Mouse (Mus musculus): ENCODE results near the gene Olfr1230. TPM values are rescaled to one million over a fixed set of nuclear protein-coding genes. Genes with fewer than 3 reads are reported as not detected.

Olfr1230 gene
- polyA plus RNA-seq (2014; fragmentation: Illumina TruSeq; extraction: RNeasy Lipid Tissue Mini Kit (QIAGEN cat#74804); ENCODE audit: low read depth, low replicate concordance): not detected

DNA sequence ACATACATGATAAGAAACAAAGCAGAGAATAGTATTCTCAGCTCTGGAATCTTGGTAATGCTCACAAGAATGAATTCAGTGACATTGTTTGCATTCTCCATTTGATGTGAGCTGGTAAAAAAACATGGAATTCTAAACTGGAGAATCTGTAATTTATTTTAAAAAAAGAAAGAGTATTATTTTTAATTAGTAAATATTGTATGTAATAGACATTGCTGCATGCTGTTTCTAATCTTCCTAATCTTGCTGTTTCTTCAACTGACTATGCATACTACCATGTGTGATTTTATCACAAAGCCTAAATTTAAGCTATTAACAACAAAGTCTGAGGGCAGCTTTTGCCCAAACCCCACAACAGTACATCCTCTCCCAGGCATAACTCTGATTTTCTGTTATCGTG is at the start of gene Olfr1230:
Gene Olfr1230 (minus strand): TSS at position 101 of the 400 bp plus-strand sequence.

DNA sequence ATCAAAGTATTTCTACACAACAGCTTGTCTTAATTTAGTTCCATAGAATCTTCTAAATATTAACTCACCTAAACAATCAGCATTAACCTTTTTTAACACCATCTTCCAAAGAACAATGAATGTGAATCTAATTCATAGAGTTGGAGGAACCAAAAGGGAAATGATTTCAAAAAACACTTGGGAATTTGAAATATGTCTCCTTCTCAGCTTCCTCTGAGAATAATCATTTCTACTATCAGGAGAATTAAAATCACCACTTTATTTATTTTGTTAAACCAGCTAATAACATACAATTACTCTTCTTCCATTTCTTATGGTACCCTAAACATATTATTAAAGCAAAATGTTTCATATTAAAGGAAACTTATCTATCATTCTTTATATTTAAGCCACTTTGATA is 45.2 kb upstream of the Olfr1230 start, which contains the start of gene Olfr1233:
Gene Olfr1233 (minus strand): TSS at position 101 of the 400 bp plus-strand sequence.

GRCm38 (mm10) chr2:89329575-89329974 is 32.5 kb upstream of the Olfr1230 start, which contains the start of gene Olfr1232:
Olfr1232 (minus strand) TSS chr2:89329675.

DNA sequence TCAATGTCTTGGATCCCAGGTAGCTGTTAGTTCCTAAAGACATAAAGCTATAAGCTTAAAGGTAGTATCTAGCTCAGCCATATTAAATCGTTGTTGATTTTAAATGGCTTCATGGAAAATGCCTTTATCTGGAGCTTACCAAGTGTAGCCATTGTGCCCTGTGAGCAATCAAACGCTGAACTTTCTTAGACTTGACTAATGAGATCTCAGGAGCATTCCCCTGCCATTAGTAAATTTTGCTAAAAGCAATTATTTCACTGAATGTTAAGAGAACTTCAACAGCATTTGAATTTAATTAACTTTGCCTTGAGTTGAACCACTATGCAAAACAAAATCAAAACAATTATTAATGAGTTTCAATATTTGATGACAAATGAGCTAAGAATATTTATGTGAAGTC is 9.9 kb upstream of the Olfr1230 start, which contains the start of gene Olfr1231:
Gene Olfr1231 (minus strand): TSS at position 101 of the 400 bp plus-strand sequence.

DNA sequence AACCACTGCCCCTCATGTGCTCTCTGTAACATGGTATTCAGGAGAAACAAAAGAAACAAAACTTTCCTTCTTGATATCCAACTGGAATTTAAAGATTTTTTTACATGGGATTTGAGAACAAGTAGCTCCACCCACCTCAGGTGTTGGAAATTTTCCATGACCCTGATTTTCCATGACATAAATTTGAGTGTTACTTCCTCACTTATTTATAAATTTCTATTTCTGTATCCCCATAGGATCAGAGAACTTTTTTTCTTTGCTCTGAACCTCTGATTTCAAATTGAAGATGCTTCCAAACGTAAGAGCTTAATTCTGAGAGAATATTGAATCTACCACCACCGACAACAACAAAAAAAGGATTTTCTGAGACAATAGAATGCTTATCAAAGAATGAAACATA is 9.2 kb downstream of the Olfr1230 start, which contains the start of gene Olfr1229:
Gene Olfr1229 (minus strand): TSS at position 101 of the 400 bp plus-strand sequence.

GRCm38 (mm10) chr2:89253962-89254361 is 43.1 kb downstream of the Olfr1230 start, which contains the start of gene Olfr1228:
Olfr1228 (minus strand) TSS chr2:89254062.

Other genes with a start within 250 kb of the Olfr1230 start
- not detected for gene Olfr1218, start 236.1 kb downstream of the Olfr1230 start, polyA plus RNA-seq (2014; fragmentation: Illumina TruSeq; extraction: RNeasy Lipid Tissue Mini Kit (QIAGEN cat#74804); ENCODE audit: low read depth, low replicate concordance)
- gene Olfr1219, start 213.8 kb downstream of the Olfr1230 start, polyA plus RNA-seq (2014; fragmentation: Illumina TruSeq; extraction: RNeasy Lipid Tissue Mini Kit (QIAGEN cat#74804); ENCODE audit: low read depth, low replicate concordance): not detected
- not detected for gene Olfr1220, start 190.4 kb downstream of the Olfr1230 start, polyA plus RNA-seq (2014; fragmentation: Illumina TruSeq; extraction: RNeasy Lipid Tissue Mini Kit (QIAGEN cat#74804); ENCODE audit: low read depth, low replicate concordance)
- gene Olfr1221, start 180.0 kb downstream of the Olfr1230 start, polyA plus RNA-seq (2014; fragmentation: Illumina TruSeq; extraction: RNeasy Lipid Tissue Mini Kit (QIAGEN cat#74804); ENCODE audit: low read depth, low replicate concordance): not detected
- not detected for gene Olfr1222, start 164.2 kb downstream of the Olfr1230 start, polyA plus RNA-seq (2014; fragmentation: Illumina TruSeq; extraction: RNeasy Lipid Tissue Mini Kit (QIAGEN cat#74804); ENCODE audit: low read depth, low replicate concordance)
- not detected for gene Olfr1223, start 145.7 kb downstream of the Olfr1230 start, polyA plus RNA-seq (2014; fragmentation: Illumina TruSeq; extraction: RNeasy Lipid Tissue Mini Kit (QIAGEN cat#74804); ENCODE audit: low read depth, low replicate concordance)
- gene Olfr1224-ps1, start 133.2 kb downstream of the Olfr1230 start, polyA plus RNA-seq (2014; fragmentation: Illumina TruSeq; extraction: RNeasy Lipid Tissue Mini Kit (QIAGEN cat#74804); ENCODE audit: low read depth, low replicate concordance): not detected
- not detected for gene Olfr1225, start 122.6 kb downstream of the Olfr1230 start, polyA plus RNA-seq (2014; fragmentation: Illumina TruSeq; extraction: RNeasy Lipid Tissue Mini Kit (QIAGEN cat#74804); ENCODE audit: low read depth, low replicate concordance)
- gene Olfr1226, start 97.2 kb downstream of the Olfr1230 start, polyA plus RNA-seq (2014; fragmentation: Illumina TruSeq; extraction: RNeasy Lipid Tissue Mini Kit (QIAGEN cat#74804); ENCODE audit: low read depth, low replicate concordance): not detected
- gene Olfr1228, start 43.2 kb downstream of the Olfr1230 start, polyA plus RNA-seq (2014; fragmentation: Illumina TruSeq; extraction: RNeasy Lipid Tissue Mini Kit (QIAGEN cat#74804); ENCODE audit: low read depth, low replicate concordance): not detected
- not detected for gene Olfr1229, start 9.3 kb downstream of the Olfr1230 start, polyA plus RNA-seq (2014; fragmentation: Illumina TruSeq; extraction: RNeasy Lipid Tissue Mini Kit (QIAGEN cat#74804); ENCODE audit: low read depth, low replicate concordance)
- gene Olfr1231, start 9.8 kb upstream of the Olfr1230 start, polyA plus RNA-seq (2014; fragmentation: Illumina TruSeq; extraction: RNeasy Lipid Tissue Mini Kit (QIAGEN cat#74804); ENCODE audit: low read depth, low replicate concordance): not detected
- not detected for gene Olfr1232, start 32.4 kb upstream of the Olfr1230 start, polyA plus RNA-seq (2014; fragmentation: Illumina TruSeq; extraction: RNeasy Lipid Tissue Mini Kit (QIAGEN cat#74804); ENCODE audit: low read depth, low replicate concordance)
- not detected for gene Olfr1233, start 45.1 kb upstream of the Olfr1230 start, polyA plus RNA-seq (2014; fragmentation: Illumina TruSeq; extraction: RNeasy Lipid Tissue Mini Kit (QIAGEN cat#74804); ENCODE audit: low read depth, low replicate concordance)
- not detected for gene Olfr1234, start 67.6 kb upstream of the Olfr1230 start, polyA plus RNA-seq (2014; fragmentation: Illumina TruSeq; extraction: RNeasy Lipid Tissue Mini Kit (QIAGEN cat#74804); ENCODE audit: low read depth, low replicate concordance)
- gene Olfr1238, start 112.4 kb upstream of the Olfr1230 start, polyA plus RNA-seq (2014; fragmentation: Illumina TruSeq; extraction: RNeasy Lipid Tissue Mini Kit (QIAGEN cat#74804); ENCODE audit: low read depth, low replicate concordance): not detected
- gene Olfr1239, start 123.1 kb upstream of the Olfr1230 start, polyA plus RNA-seq (2014; fragmentation: Illumina TruSeq; extraction: RNeasy Lipid Tissue Mini Kit (QIAGEN cat#74804); ENCODE audit: low read depth, low replicate concordance): not detected
- not detected for gene Olfr1240, start 145.7 kb upstream of the Olfr1230 start, polyA plus RNA-seq (2014; fragmentation: Illumina TruSeq; extraction: RNeasy Lipid Tissue Mini Kit (QIAGEN cat#74804); ENCODE audit: low read depth, low replicate concordance)
- gene Olfr1241, start 189.9 kb upstream of the Olfr1230 start, polyA plus RNA-seq (2014; fragmentation: Illumina TruSeq; extraction: RNeasy Lipid Tissue Mini Kit (QIAGEN cat#74804); ENCODE audit: low read depth, low replicate concordance): not detected
- not detected for gene Olfr1242, start 201.1 kb upstream of the Olfr1230 start, polyA plus RNA-seq (2014; fragmentation: Illumina TruSeq; extraction: RNeasy Lipid Tissue Mini Kit (QIAGEN cat#74804); ENCODE audit: low read depth, low replicate concordance)
- not detected for gene Olfr1243, start 234.2 kb upstream of the Olfr1230 start, polyA plus RNA-seq (2014; fragmentation: Illumina TruSeq; extraction: RNeasy Lipid Tissue Mini Kit (QIAGEN cat#74804); ENCODE audit: low read depth, low replicate concordance)

All from adipose tissue, adult 10 weeks (tissue).